Mouse (Mus musculus): ENCODE measurements around the gene Prss16.

Gene Prss16

GRCm38 (mm10) chr13:22009642-22010041 lies at the start of gene Prss16:
Gene Prss16, minus strand, starts transcription at chr13:22009742.
- WGBS = 52% methylated on average over 7 of the region's 7 CpGs

GRCm38 (mm10) chr13:22053754-22054153 lies 44.2 kb upstream of the Prss16 start:
- WGBS = 97% methylated on average over 1 of the region's 1 CpGs

DNA sequence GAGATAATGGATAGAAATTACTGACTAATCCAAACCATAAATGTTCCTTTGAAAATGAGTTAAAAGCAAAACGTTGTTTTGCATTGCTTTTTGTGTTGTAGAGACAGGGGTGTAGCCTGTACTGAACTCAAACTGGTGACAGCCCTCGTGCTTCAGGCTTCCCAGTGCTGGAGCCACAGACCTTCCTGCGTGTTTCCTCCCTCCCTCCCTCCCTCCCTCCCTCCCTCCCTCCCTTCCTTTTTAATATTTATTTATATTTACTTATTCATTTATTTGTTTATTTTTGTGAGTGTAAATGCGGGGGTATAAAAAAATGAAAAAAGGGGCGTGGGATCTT lies 41.9 kb upstream of the Prss16 start:
- 12% methylated on average over 5 of the region's 5 CpGs for WGBS

DNA sequence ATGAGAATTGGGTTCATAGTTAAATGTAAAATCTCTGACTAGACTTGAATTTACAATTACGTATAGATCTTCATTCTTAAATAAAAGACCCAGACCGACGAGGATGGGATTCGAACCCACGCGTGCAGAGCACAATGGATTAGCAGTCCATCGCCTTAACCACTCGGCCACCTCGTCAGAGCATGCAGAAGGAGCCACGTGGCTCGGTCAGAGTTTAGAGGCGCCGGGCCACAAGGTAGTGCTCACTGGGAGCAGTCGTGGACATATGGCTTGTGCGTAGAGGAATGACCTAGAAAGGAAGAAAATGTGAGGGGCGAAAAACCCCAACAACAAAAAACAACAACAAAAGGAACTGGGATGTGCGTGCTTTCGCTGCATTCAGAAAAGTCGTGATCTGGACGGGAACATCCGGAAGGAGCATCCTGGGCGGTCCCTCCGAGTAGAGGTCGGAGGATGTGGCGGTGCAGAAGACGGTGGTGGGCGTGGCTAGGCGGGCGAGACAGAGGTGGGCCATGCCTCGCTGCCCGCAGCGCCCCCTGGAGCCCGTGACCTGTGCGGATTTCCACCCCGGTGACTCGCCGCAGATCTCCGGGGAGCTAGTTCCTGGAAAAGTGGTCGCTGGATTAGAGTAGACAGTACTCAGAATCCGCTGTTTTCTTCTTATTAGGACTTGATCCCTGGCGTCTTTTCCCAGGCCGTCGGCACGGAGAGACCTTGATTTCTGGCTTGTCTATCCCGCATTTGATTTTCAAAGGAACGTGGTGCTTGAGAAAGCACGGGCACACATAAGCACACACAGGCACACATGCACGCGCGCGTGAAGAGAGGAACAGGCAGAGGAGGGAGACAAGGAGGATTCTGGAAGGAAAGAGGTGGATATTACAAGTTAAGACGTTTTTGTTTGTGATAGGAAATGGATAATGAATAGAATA lies 41.3 kb upstream of the Prss16 start:
- under 1% methylated on average over 52 of the region's 52 CpGs for WGBS

GRCm38 (mm10) chr13:22049737-22050440 lies 40.3 kb upstream of the Prss16 start:
- WGBS = 2% methylated on average over 14 of the region's 14 CpGs

GRCm38 (mm10) chr13:22049041-22049440 lies 39.5 kb upstream of the Prss16 start:
- 83% methylated on average over 2 of the region's 2 CpGs for WGBS

GRCm38 (mm10) chr13:22045311-22045710 lies 35.8 kb upstream of the Prss16 start:
- 69% methylated on average over 2 of the region's 2 CpGs for WGBS

DNA sequence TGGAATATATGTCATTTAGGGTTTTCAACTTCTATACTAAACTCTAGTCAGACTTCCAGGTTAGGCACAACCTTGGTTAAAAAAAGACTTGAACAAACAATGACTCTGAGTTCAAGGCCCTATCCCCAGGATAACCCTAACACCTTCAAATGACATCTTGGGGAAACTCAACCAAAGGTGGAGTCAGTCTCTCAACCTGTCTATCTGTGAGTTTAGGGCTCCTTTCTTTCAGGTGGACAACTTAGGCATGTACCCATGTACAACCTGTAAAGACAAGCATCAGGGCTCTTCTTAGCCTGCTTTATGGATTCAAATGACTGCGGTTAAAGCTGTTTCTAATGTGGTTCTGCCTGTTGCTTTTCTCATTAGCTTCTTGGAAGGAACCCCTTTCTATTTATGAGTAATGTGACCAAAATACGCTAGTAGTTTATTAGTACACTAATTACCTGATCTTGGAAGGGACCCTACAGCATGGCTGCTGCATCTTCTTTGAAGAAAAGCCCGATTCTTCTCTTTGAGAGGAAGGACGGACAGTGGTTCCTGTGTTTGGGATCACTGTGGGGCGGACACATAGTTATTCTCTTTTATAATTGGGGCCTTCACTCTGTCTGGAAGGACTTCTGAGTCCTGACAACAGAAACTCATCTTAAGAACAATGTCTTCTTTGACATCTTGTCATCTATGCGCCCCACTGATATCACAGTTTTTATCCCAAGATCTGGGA lies 35.1 kb upstream of the Prss16 start:
- 77% methylated on average over 6 of the region's 6 CpGs for WGBS

DNA sequence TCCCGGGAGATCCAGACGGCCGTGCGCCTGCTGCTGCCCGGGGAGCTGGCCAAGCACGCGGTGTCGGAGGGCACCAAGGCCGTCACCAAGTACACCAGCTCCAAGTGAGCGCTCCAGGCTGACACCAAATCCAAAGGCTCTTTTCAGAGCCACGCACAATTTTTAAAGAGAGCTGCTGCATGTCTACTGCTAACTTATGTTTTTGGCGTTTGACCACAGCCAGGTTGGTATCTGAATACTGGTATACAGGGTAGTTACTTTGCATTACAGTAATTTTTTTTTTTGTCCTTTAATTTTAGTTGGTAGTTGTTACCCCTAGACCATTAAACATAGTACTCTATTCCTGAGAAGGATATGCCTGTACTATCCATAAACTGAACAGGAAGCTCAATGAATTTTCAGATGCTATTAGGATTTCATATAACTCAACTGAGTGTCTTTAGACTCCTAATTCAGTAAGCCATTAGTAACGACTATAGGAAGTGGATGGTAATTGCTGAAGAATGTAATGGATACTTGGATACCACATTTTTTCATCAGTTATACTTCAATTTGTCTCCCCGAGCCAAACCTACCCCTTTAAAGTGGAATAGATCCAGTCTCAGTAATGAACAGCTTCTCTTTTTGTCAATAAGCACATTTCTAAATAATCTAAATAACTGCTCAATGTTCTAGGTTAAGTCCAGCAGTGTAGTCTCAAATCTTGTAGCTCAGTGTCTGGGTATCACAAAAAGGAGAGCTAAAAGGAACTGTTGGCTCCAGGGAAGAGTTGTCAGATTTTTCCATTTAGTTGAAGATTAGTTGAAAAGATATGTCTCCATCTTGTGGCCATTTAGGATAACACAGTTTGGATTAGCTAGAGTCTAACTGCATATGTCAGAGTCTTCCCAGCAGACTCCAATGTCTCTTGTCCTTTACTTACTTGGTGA lies 34.2 kb upstream of the Prss16 start:
- WGBS = under 1% methylated on average over 12 of the region's 14 CpGs

DNA sequence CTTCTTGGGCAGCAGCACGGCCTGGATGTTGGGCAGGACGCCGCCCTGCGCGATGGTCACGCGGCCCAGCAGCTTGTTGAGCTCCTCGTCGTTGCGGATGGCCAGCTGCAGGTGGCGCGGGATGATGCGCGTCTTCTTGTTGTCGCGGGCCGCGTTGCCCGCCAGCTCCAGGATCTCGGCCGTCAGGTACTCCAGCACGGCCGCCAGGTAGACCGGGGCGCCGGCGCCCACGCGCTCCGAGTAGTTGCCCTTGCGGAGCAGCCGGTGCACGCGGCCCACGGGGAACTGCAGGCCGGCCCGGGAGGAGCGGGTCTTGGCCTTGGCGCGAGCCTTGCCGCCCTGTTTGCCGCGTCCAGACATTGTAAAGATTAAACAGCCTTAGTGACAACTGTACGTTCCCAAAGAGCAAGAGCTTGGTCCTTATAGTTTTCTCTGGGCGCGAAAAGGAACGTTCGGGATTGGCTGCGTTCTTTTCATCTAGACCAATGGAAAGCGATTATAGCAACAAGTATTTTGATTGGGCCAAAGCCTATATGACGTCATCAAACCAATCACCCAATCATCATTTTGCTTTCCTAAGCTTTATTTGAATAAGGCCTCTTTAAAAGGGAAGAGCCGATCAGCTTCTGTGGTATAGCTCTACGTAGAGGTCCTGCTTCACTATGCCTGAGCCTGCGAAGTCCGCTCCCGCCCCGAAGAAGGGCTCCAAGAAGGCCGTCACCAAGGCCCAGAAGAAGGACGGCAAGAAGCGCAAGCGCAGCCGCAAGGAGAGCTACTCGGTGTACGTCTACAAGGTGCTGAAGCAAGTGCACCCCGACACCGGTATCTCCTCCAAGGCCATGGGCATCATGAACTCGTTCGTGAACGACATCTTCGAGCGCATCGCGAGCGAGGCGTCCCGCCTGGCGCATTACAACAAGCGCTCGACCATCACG lies 33.3 kb upstream of the Prss16 start, which contains the start of the genes Hist1h2ag and Hist1h2bj:
Gene Hist1h2ag (minus strand): TSS at position 377 of the 935 bp plus-strand sequence.
Gene Hist1h2bj (plus strand): TSS at position 647 of the 935 bp plus-strand sequence.
- under 1% methylated on average over 48 of the region's 80 CpGs for WGBS

GRCm38 (mm10) chr13:22041651-22042567 lies 32.4 kb upstream of the Prss16 start:
- WGBS = 3% methylated on average over 13 of the region's 13 CpGs

DNA sequence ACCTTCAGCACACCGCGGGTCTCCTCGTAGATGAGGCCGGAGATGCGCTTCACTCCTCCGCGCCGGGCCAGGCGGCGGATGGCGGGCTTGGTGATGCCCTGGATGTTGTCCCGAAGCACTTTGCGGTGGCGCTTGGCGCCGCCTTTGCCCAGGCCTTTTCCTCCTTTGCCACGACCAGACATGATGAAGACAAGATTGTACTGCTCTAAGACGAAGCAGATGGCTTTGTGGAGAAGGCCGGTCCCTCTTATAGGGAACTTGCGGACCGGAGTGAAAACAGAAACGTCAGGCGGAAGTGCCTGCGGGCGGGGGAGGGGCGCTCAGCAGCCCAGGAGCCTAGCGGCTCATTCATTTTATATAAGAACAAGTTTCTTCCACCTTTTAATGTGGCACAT lies 31.6 kb upstream of the Prss16 start, which contains the start of gene Hist1h4i:
Gene Hist1h4i (minus strand): TSS at position 221 of the 395 bp plus-strand sequence.
- WGBS = under 1% methylated on average over 27 of the region's 27 CpGs

DNA sequence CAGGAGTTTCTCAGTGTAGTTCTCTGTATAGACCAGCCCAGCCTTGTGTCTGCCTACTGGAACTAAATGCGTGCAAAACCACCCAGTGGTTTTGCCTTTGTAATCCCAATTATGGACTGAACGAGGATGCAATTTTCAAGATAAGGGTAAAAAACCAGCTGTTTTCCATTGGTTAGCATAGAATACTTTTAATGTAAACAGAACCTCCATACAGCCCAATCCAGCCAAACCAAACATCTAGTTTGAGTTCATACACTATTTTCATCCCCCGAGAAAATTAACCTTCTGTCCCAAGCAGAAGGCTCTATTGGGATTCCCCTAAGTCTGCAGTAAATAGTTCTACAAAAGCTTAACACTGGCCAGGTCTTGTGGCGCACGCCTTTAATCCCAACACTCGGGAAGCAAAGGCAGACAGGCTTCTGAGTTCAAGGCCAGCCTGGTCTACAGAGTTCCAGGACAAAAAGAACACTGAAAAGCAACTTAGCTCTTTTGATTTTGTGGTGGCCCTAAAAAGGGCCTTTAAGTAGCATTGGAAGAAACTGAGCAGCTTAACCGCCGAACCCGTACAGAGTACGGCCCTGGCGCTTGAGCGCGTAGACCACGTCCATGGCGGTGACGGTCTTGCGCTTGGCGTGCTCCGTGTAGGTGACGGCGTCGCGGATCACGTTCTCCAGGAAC lies 31.1 kb upstream of the Prss16 start:
- WGBS = 2% methylated on average over 24 of the region's 24 CpGs

- WGBS = 7% methylated on average over 2 of the region's 2 CpGs
These were observed 30.5 kb upstream of the Prss16 start for GRCm38 (mm10) chr13:22039951-22040463.

DNA sequence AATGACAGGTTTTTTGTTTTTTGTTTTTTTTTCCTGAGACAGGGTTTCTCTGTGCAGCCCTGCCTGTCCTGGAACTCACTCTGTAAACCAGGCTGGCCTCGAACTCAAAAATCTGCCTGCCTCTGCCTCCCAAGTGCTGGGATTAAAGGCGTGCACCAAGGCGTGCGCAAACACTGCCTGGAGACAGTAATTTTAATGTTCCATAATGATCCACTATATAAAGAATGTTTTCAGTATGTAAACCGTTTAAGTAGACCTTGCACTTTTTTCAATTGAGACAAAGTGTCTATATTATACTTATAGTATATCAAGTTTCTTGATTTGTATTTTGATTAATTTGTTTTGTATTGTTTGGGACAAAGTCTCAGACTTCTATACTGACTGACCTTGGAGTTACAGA lies 29.8 kb upstream of the Prss16 start:
- WGBS = 69% methylated on average over 5 of the region's 5 CpGs

DNA sequence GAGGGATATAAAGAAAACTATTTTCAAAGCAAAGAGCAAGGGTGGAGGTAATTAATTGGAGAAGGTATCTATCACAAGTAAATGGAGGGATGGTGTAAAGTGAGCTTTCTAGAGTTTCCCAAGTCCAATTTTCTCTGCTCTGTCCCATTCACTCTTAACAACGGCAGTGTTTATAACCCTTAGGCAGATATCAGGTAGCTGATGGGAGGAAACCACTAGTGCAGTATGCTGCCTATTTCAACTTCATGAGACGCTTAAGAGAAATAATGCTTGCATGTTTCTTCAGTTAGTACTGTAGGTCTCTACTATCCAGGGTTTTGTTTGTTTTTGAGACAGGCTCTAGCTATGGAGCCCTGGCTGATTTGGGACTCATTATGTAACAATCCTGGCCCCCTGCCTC lies 27.9 kb upstream of the Prss16 start:
- 88% methylated on average over 2 of the region's 2 CpGs for WGBS

DNA sequence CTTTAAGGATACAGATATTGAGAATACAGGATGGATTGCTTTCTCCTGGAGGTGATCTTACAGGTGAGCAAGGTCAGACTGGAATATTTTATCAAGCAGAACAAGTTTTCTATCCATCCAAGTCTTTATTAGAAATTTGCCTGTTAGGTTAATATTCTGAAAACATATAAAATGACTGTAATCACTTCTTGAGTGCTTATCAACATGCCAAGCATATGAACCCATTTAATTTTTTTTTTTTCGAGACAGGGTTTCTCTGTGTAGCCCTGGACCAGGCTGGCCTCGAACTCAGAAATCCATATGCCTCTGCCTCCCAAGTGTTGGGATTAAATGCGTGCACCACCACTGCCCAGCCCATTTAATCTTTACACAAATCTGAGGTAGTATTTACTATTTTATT lies 27.4 kb upstream of the Prss16 start:
- WGBS = 61% methylated on average over 3 of the region's 3 CpGs

Data from cerebral cortex, adult 2 months (tissue).